13 mouse cellular contexts compared by ENCODE assay signal in the genomic region with DNA sequence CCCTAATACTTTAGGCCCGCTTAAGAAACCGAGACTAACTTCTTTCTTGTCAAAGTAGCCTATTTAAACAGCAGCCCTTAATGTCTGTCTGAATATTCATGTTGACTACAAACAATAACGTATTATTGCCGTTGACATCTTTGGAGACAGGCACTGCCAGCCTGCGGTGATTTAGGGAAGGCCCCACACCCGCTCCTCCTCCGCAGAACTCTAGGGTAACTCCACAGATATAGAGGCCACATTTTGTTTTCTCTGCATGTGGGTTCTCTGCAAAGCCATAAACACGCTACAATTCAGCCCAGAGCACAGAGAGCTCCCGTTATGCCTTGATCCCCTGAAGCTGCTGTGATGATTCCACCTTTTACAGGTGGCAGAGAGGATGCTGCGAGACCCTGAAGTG.
DNase-seq lines count a peak whose midpoint lies in the region; ATAC-seq and TF ChIP-seq lines count a peak whose summit lies in the region.
"Had no signal": no experiment of that assay in that cellular context is flagged by ENCODE, and none has a peak within 500 bp of the region (broad histone marks: within the 10 kb centered on the region; RNA-seq: fewer than 3 reads in every experiment).

No protein-coding gene starts in this region.

- peak overlapping the region; percentile 18; the same call in 1 of the 2 replicates for H3K27ac ChIP-seq in embryonic facial prominence, embryonic 12.5 days
- peak overlapping the region; percentile 88 for H3K27ac ChIP-seq in hindbrain, embryonic 13.5 days
- H3K27ac ChIP-seq in midbrain, embryonic 14.5 days (replicated peaks; ENCODE audit: low read depth, low read length) = peak overlapping the region; percentile 69
- no peak overlapping the region for H3K27ac ChIP-seq in thymus, adult 2 months (ENCODE audit: control insufficient read depth, insufficient read depth, low read length)
- H3K27ac ChIP-seq: liver, embryonic 14.5 days had no signal

- no peak for TF ChIP-seq CTCF in thymus, adult 2 months (IDR thresholded peaks at IDR 0.05; ENCODE audit: borderline replicate concordance, control insufficient read depth, extremely low read depth, insufficient read depth, low read length, poor library complexity)

- no peak overlapping the region for H3K4me3 ChIP-seq in embryonic facial prominence, embryonic 12.5 days
- H3K4me3 ChIP-seq in hindbrain, embryonic 13.5 days = no peak overlapping the region
- no peak overlapping the region for H3K4me3 ChIP-seq in midbrain, embryonic 14.5 days (replicated peaks; ENCODE audit: low read depth, low read length)
- H3K4me3 ChIP-seq in thymus, adult 2 months (ENCODE audit: control insufficient read depth, insufficient read depth, low read length) = no peak overlapping the region
- H3K4me3 ChIP-seq: heart, embryonic 12.5 days had no signal

- peak; percentile 12 for DNase-seq in layer of hippocampus, adult 11-12 months (ENCODE audit: low spot score)
- no peak for DNase-seq in layer of hippocampus, adult 9-10 months (ENCODE audit: low spot score)
- DNase-seq in midbrain, embryonic 14.5 days = peak; percentile 12
- DNase-seq in thymus, adult 2 months = no peak
- DNase-seq in spleen, postnatal 4 days (ENCODE audit: low spot score in 2 of 2) = no peak
- no peak for DNase-seq in thymus, postnatal 0 days (ENCODE audit: low spot score)
- DNase-seq: adrenal gland, adult 2 months; kidney, postnatal 10 days; spleen, adult 18-20 months had no signal

- no peaks in the 10 kb centered on the region for H3K9me3 ChIP-seq in embryonic facial prominence, embryonic 12.5 days
- H3K9me3 ChIP-seq in hindbrain, embryonic 13.5 days = no peaks in the 10 kb centered on the region
- no peaks in the 10 kb centered on the region for H3K9me3 ChIP-seq in midbrain, embryonic 14.5 days (ENCODE audit: control insufficient read depth, low read length)
- H3K9me3 ChIP-seq: heart, embryonic 12.5 days had no signal

- TF ChIP-seq POLR2A in thymus, adult 2 months (IDR thresholded peaks at IDR 0.05; ENCODE audit: control insufficient read depth, extremely low read depth, insufficient read depth, low read length, poor library complexity) = no peak

- H3K36me3 ChIP-seq in embryonic facial prominence, embryonic 12.5 days = no peaks in the 10 kb centered on the region
- no peaks in the 10 kb centered on the region for H3K36me3 ChIP-seq in hindbrain, embryonic 13.5 days
- no peaks in the 10 kb centered on the region for H3K36me3 ChIP-seq in midbrain, embryonic 14.5 days (ENCODE audit: control insufficient read depth, insufficient read depth, low read length)
- H3K36me3 ChIP-seq in thymus, adult 2 months (ENCODE audit: control insufficient read depth, insufficient read depth, low read length) = no peaks in the 10 kb centered on the region
- H3K36me3 ChIP-seq: heart, embryonic 12.5 days had no signal

- WGBS in embryonic facial prominence, embryonic 12.5 days = 81% methylated on average over 10 of the region's 10 CpGs
- WGBS in hindbrain, embryonic 13.5 days = 27% methylated on average over 10 of the region's 10 CpGs
- WGBS in midbrain, embryonic 14.5 days = 35% methylated on average over 10 of the region's 10 CpGs
- WGBS in thymus, adult 2 months = 96% methylated on average over 10 of the region's 10 CpGs

- no peak overlapping the region for H3K9ac ChIP-seq in embryonic facial prominence, embryonic 12.5 days
- no peak overlapping the region for H3K9ac ChIP-seq in hindbrain, embryonic 13.5 days
- no peak overlapping the region for H3K9ac ChIP-seq in midbrain, embryonic 14.5 days (replicated peaks; ENCODE audit: low read length)
- H3K9ac ChIP-seq: heart, embryonic 12.5 days; liver, embryonic 14.5 days had no signal

- ATAC-seq in embryonic facial prominence, embryonic 12.5 days (ENCODE audit: insufficient number of reproducible peaks, insufficient read depth, low FRiP score, low TSS enrichment) = no peak
- no peak for ATAC-seq in hindbrain, embryonic 13.5 days (ENCODE audit: low FRiP score)
- no peak for ATAC-seq in midbrain, embryonic 14.5 days (ENCODE audit: low FRiP score, low TSS enrichment)

- H3K27me3 ChIP-seq in embryonic facial prominence, embryonic 12.5 days = peaks cover 2% of the 10 kb centered on the region; the same call in 1 of the 2 replicates
- 0 out of 2 replicates have a peak, but pooled peaks cover 4% of the 10 kb centered on the region for H3K27me3 ChIP-seq in hindbrain, embryonic 13.5 days
- no peaks in the 10 kb centered on the region for H3K27me3 ChIP-seq in midbrain, embryonic 14.5 days (ENCODE audit: control insufficient read depth, insufficient read depth, low read length)
- H3K27me3 ChIP-seq in thymus, adult 2 months (ENCODE audit: control insufficient read depth, insufficient read depth, low read length) = no peaks in the 10 kb centered on the region

- no peak overlapping the region for H3K4me2 ChIP-seq in embryonic facial prominence, embryonic 12.5 days (replicated peaks)
- H3K4me2 ChIP-seq in hindbrain, embryonic 13.5 days = no peak overlapping the region
- H3K4me2 ChIP-seq in midbrain, embryonic 14.5 days (ENCODE audit: low read length) = no peak overlapping the region
- H3K4me2 ChIP-seq: heart, embryonic 12.5 days had no signal

- H3K4me1 ChIP-seq in embryonic facial prominence, embryonic 12.5 days = peaks cover 18% of the 10 kb centered on the region
- peaks cover 40% of the 10 kb centered on the region for H3K4me1 ChIP-seq in hindbrain, embryonic 13.5 days (replicated peaks)
- H3K4me1 ChIP-seq in midbrain, embryonic 14.5 days (ENCODE audit: control insufficient read depth, insufficient read depth, low read length) = peaks cover 35% of the 10 kb centered on the region
- H3K4me1 ChIP-seq in thymus, adult 2 months (replicated peaks; ENCODE audit: control insufficient read depth, insufficient read depth, low read length) = no peaks in the 10 kb centered on the region
- H3K4me1 ChIP-seq: heart, embryonic 12.5 days had no signal

Comparison
In these comparisons a context has a peak if more than half of its experiments do, and no peak if none do; other contexts are left out.
1. DNase-seq: peak in layer of hippocampus, adult 11-12 months (single experiment) and midbrain, embryonic 14.5 days (single experiment); none in layer of hippocampus, adult 9-10 months (single experiment), thymus, adult 2 months (single experiment), spleen, postnatal 4 days (0 of 2) and thymus, postnatal 0 days (single experiment).